Mouse (Mus musculus) c-Kit-positive CD71-positive TER-119-positive erythroid progenitor cells, embryonic 14.5 days (primary cell): ENCODE measurements around the gene Pphln1.

Experiments used
- DNase-seq: peaks from one replicate; pipeline ENCODE4 v3.0.0-alpha.2; 2013; ENCODE audit warnings: low spot score

The Pphln1 gene

GRCm38 (mm10) chr15:93397826-93398698 lies at the start of gene Pphln1, which contains the start of gene Zcrb1:
Gene Pphln1, plus strand, starts transcription at chr15:93398350.
Gene Zcrb1, minus strand, starts transcription at chr15:93398334.
- DNase-seq: peak; percentile 83

DNA sequence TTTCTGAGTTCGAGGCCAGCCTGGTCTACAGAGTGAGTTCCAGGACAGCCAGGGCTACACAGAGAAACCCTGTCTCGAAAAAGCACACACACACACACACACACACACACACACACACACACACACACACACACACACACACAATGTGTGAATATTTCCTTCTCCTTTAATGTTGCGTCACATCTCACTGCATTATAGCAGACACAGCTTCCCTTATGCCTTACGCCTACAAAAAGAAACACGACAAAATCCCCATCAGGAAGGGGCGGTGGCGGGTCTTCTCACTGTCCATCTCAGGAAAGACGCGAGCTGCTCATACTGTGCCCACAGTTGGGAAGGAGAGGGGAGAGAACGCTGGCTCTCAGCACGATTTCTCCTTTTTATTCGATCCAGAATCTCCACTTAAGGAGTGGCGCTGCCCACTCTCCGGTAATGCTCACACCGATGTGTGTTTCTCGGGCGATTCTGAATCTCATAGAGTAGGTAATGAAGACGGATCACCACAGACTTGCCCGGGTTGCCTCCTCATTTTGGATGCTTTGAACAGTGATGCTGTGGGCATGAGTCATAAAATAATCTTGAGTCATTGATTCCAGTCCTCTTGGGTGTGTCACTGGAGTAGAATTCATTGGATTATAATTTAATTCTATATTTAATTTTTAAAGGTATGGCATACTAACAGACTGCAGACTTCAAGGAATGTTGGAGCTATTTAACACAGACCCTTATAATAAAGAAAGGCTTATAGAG lies 39.6 kb upstream of the Pphln1 start:
- DNase-seq: no peak

- DNase-seq: no peak
Observed at GRCm38 (mm10) chr15:93365561-93365960, 32.6 kb upstream of the Pphln1 start.

DNA sequence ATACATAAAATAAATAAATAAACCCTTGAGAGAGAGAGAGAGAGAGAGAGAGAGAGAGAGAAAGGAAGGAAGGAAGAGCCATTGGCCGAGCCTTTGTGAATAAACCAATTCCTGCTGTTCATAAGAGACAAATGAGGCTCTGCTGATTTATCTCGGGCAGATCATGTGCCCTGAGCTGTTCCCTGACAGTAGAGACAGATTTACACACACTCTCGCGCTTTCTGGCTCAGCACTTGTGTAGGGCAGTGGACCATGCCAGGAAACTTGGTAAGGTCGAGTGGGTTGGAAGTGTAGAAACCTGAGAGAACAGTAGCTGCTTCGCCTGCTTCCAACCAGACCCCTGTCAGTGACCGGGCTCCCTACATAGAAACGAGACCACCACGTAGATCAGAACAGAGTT lies 29.6 kb upstream of the Pphln1 start:
- no peak for DNase-seq

GRCm38 (mm10) chr15:93371838-93372237 lies 26.3 kb upstream of the Pphln1 start:
- DNase-seq: no peak

GRCm38 (mm10) chr15:93372525-93373119 lies 25.5 kb upstream of the Pphln1 start:
- peak; percentile 30 for DNase-seq

GRCm38 (mm10) chr15:93375696-93376095 lies 22.5 kb upstream of the Pphln1 start:
- DNase-seq: no peak

DNA sequence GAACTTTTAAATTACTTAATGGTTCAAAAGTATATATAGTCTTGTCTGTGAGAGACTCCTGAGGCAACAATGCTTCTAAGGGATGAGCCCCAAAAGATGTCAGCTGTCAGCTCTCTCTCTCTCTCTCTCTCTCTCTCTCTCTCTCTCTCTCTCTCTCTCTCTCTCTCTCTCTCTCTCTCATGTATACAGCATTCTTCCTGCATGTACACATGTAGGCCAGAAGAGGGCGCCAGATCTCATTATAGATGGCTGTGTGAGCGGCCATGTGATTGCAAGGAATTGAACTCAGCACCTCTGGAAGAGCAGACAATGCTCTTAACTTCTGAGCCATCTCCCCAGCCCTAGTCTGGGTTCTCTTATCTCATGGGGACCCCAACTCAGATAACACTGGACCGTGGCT lies 19.0 kb upstream of the Pphln1 start:
- peak; percentile 45 for DNase-seq

- DNase-seq: no peak
Observed at GRCm38 (mm10) chr15:93381337-93381736, 16.8 kb upstream of the Pphln1 start.

DNA sequence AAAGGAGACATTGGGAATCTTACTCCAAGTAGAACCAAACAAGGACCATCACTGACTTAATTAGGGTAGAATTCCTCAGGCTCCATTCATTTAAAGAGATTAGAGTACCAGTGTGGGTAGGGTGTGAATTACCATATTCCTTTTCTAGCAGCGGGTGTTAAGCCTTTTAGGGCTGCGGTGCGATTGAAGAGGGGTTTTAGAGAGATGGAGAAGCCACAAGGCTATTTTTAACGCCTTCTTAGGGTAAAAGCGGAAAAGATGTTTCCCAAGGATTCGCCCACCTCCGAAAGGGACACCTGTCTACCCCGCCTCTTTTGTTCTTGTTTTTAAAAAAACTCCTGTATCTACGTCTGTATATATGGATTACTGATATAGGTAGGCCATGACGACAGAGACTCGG lies 881 bp upstream of the Pphln1 start:
- no peak for DNase-seq

DNA sequence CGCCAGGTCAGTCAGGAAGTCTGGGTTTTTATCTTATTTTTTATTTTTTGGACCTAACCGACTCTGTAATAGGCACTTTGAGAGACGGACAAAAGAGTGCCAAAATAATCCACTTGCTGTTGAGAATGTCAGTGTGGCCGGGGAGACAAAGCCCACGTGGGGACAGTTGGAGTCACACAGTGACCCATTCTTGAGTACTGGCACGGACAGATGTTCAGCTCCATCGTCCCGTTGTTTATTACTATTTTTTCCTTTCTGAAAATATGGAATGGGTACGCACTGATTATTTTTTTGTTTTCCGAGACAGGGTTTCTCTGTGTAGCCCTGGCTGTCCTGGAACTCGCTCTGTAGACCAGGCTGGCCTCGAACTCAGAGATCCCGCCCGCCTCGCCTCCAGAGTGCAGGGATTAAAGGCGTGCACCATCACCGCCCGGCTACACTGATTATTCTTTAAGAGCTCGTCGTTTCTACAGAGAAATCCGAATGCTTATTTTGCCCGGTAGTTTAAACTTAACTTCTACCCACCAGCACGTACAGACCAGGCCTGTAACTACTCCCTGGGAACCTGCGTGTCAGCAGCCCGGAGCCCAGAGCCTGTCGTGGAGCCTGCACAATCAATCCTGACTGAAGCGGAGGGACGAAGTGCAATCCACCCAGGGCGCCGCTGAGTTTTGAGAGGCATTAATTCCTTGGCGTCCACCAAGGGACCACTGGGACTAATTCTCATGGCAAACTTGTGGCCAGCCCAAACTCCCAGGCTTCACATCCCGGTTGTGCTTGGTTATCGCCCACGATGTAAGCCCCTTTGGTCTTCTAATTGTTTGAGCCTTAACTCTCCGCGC lies 770 bp downstream of the Pphln1 start:
- no peak for DNase-seq

- DNase-seq: no peak
Observed at GRCm38 (mm10) chr15:93401446-93401845, 3.3 kb downstream of the Pphln1 start.

- no peak for DNase-seq
Observed at GRCm38 (mm10) chr15:93402730-93403129, 4.6 kb downstream of the Pphln1 start.

GRCm38 (mm10) chr15:93404849-93405248 lies 6.7 kb downstream of the Pphln1 start:
- DNase-seq: no peak

- no peak for DNase-seq
Observed at GRCm38 (mm10) chr15:93405446-93405986, 7.4 kb downstream of the Pphln1 start.

- no peak for DNase-seq
Observed at GRCm38 (mm10) chr15:93406492-93406891, 8.3 kb downstream of the Pphln1 start.

DNA sequence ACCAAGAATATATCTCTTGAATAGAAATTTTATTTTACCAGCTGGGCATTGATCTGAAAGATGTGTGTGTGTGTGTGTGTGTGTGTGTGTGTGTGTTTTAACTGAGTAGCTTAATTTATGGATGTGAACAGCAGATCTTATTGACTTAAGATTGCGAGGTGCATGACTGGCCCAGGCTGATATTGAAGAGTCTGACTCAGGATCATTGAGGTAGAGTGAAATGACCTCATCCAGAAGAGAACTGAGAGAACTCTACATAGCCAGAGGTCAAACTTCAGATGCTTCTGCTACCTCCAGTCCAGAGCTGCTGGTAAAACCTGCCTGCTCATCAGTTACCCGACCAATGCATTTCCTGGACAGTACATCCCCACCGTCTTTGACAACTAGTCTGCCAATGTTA lies 14.3 kb downstream of the Pphln1 start:
- DNase-seq: no peak

DNA sequence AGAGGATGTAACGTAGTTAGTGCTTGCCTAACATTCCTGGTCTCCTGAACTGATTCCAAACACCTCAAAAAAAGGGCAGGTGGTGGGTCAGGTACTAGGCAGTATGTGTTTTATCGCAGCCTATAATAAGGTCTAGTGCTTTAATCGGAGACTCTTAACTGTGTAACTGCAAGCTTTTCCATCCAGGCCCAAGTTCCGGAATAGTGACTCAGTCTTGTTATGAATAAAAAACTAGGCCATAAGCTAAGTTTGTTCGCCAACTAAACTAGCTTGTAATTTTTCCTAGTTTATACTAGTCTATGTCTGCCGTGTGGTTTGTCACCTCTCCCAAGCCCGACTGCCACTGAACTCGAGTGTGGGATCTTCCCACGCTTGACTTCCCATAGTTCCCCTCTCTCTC lies 16.3 kb downstream of the Pphln1 start:
- DNase-seq: no peak

DNA sequence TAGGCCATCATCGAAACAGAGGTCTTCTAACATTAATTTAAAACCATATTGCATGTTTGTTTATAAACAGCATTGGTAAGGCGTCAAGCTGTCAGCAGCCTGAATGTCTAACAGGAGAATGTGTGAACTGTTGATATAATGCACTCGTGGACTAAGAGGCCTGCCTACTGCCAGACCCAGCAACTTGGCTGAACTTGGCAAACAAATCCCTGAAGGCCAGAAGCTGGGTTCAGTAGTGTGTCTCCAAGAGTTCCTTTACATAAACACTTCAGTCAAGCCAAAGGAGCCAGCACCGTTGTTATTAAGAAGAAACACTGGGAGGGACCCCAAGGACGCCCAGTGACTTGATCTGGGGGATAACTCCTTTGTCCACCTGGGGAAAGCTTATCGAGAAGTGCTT lies 18.1 kb downstream of the Pphln1 start:
- no peak for DNase-seq

GRCm38 (mm10) chr15:93420596-93420995 lies 22.4 kb downstream of the Pphln1 start:
- DNase-seq: no peak

GRCm38 (mm10) chr15:93422537-93422936 lies 24.4 kb downstream of the Pphln1 start:
- DNase-seq: peak; percentile 28

- DNase-seq: no peak
Observed at GRCm38 (mm10) chr15:93433811-93434210, 35.7 kb downstream of the Pphln1 start.
